Mouse (Mus musculus) liver, postnatal 0 days (tissue): ENCODE results near the gene Amer3.

Experiments used
- CTCF ChIP-seq: sonication (generic); IDR thresholded peaks from 2 replicates; pipeline ENCODE4 v1.5.1; 2016; ENCODE audit warnings: antibody characterized with exemption, low read depth
- EP300 ChIP-seq: IDR thresholded peaks from 2 replicates; pipeline ENCODE4 v1.6.1; 2016; ENCODE audit warnings: antibody characterized with exemption, low read depth, mild to moderate bottlenecking

DNA sequence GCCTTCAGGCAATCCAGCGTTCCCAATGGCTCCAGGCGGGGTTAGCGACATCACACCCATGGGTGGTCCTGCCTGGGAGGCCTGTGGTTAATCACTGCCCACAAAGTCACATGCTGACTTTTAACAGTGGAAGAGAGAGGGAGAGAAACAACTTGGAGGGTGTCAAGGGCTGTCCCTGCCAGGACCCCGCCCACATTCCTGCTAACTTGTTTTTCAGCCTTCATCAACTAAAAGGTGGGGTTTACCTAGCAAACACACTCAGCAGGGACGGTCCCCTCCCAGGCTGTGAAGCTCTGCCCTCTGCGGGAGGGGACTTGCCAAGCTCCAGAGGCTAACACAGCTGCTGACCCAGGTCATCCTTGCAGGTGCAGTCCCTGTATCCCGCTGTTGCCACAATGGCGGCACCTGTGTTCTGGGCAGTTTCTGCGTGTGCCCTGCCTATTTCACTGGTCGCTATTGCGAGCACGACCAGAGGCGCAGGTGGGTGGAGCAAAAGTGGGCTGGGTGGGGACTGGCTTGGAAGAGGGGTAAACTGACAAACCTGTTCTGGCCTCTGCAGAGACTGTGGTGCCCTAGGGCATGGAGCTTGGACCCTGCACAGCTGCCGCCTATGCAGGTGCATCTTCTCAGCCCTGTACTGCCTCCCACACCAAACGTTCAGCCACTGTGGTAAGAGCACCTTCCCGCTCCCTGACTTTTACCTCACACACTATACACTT is 42.5 kb upstream of the Amer3 start:
- no peak for TF ChIP-seq EP300
- no peak for TF ChIP-seq CTCF
